Mouse (Mus musculus) gastrocnemius, adult 8-10 months (tissue): Measurements from ENCODE around the gene Casz1. TPM values are rescaled to one million over a fixed set of nuclear protein-coding genes. Genes with fewer than 3 reads are reported as not detected.

ENCODE experiments used
- DNase-seq, 2 experiments: peaks; one replicate each; pipeline ENCODE4 v3.0.0; 2022; ENCODE audit warnings: low spot score in 2 of 2
- total RNA-seq, 4 experiments: library from RNA; stranded (reverse); gene quantifications; 2 replicates each; pipeline ENCODE4 v1.2.4; 2022

Gene Casz1
- total RNA-seq, 4 experiments from 2014 or later = 36.6 to 45.1 (median 43.9) TPM

- DNase-seq = no peak
Observed at GRCm38 (mm10) chr4:148962096-148962495, 157.9 kb downstream of the Casz1 start.

GRCm38 (mm10) chr4:148964541-148965310 lies 160.5 kb downstream of the Casz1 start:
- no peak for DNase-seq

- no peak for DNase-seq
Observed at GRCm38 (mm10) chr4:148966132-148966531, 161.9 kb downstream of the Casz1 start.

GRCm38 (mm10) chr4:148968859-148969258 lies 164.6 kb downstream of the Casz1 start:
- DNase-seq = no peak

- DNase-seq = no peak
Observed at GRCm38 (mm10) chr4:148969610-148970009, 165.4 kb downstream of the Casz1 start.

- no peak for DNase-seq
Observed at GRCm38 (mm10) chr4:148970742-148971141, 166.5 kb downstream of the Casz1 start.

- DNase-seq = no peak
Observed at GRCm38 (mm10) chr4:148971613-148972242, 167.5 kb downstream of the Casz1 start.

- DNase-seq = no peak
Observed at GRCm38 (mm10) chr4:148972707-148973106, 168.5 kb downstream of the Casz1 start.

- no peak for DNase-seq
Observed at GRCm38 (mm10) chr4:148973387-148973786, 169.2 kb downstream of the Casz1 start.

- no peak for DNase-seq
Observed at GRCm38 (mm10) chr4:148974833-148975232, 170.6 kb downstream of the Casz1 start.

GRCm38 (mm10) chr4:148978221-148978855 lies 174.1 kb downstream of the Casz1 start:
- no peak for DNase-seq

GRCm38 (mm10) chr4:148978926-148979325 lies 174.7 kb downstream of the Casz1 start:
- no peak for DNase-seq

GRCm38 (mm10) chr4:148979837-148980236 lies 175.6 kb downstream of the Casz1 start:
- DNase-seq = no peak

- no peak for DNase-seq
Observed at GRCm38 (mm10) chr4:148982274-148982673, 178.0 kb downstream of the Casz1 start.

- no peak for DNase-seq
Observed at GRCm38 (mm10) chr4:148984701-148985540, 180.7 kb downstream of the Casz1 start.

GRCm38 (mm10) chr4:148985541-148986476 lies 181.6 kb downstream of the Casz1 start:
- no peak for DNase-seq

- DNase-seq = no peak
Observed at GRCm38 (mm10) chr4:148990038-148990437, 185.8 kb downstream of the Casz1 start.

GRCm38 (mm10) chr4:148993948-148994347 lies 189.7 kb downstream of the Casz1 start:
- DNase-seq = no peak

GRCm38 (mm10) chr4:149000746-149001145 lies 196.5 kb downstream of the Casz1 start:
- no peak for DNase-seq

- no peak for DNase-seq
Observed at GRCm38 (mm10) chr4:149001515-149001914, 197.3 kb downstream of the Casz1 start.
